Mouse (Mus musculus) ES-E14 (cell line): ENCODE measurements at regions not wholly inside any gene's neighbourhood (a gene's known extent, or its start where the extent isn't known, plus 50 kb on each side); places are given as distances from the start of the nearest gene placed in this dataset.

Source experiments
- DNase-seq: peaks from one replicate; pipeline ENCODE4 v3.0.0-alpha.2; 2013; ENCODE audit warnings: low read depth, low spot score
- H3K27ac ChIP-seq: 2 replicates; pipeline ENCODE4 v1.5.1; 2012; ENCODE audit warnings: low read depth, mild to moderate bottlenecking, low read length, moderate library complexity, mixed read lengths; ENCODE audit not compliant: poor library complexity, insufficient read depth, severe bottlenecking
- H3K36me3 ChIP-seq: 2 replicates; pipeline ENCODE4 v1.6.1; 2012; ENCODE audit warnings: mild to moderate bottlenecking, low read length, moderate library complexity, mixed read lengths; ENCODE audit not compliant: control insufficient read depth, poor library complexity, insufficient read depth, severe bottlenecking
- H3K4me1 ChIP-seq, 2 experiments: fragments of 150-350 bp in 1 of 2; sonication (generic) in 1 of 2; 2 replicates each; pipeline ENCODE4 v1.6.1; 2012; ENCODE audit warnings: low read length in 2 of 2, mild to moderate bottlenecking in 1 of 2, mixed read lengths in 1 of 2; ENCODE audit not compliant: control insufficient read depth in 2 of 2, insufficient read depth in 2 of 2, poor library complexity in 1 of 2
- H3K4me3 ChIP-seq, 2 experiments: fragments of 150-350 bp in 1 of 2; sonication (generic) in 1 of 2; 2 replicates each; pipeline ENCODE4 v1.5.1; 2012; ENCODE audit warnings: low read length in 2 of 2, low read depth in 1 of 2, mild to moderate bottlenecking in 1 of 2, mixed read lengths in 1 of 2; ENCODE audit not compliant: insufficient read depth in 1 of 2, poor library complexity in 1 of 2, severe bottlenecking in 1 of 2
- H3K9ac ChIP-seq: 2 replicates; pipeline ENCODE4 v1.6.1; 2012; ENCODE audit warnings: low read depth, mild to moderate bottlenecking, low read length, mixed read lengths; ENCODE audit not compliant: poor library complexity, insufficient read depth, severe bottlenecking
- H3K9me3 ChIP-seq: fragments of 150-350 bp; sonication (generic); 2 replicates; pipeline ENCODE4 v1.6.1; 2012; ENCODE audit warnings: low read depth, mild to moderate bottlenecking, low read length; ENCODE audit not compliant: control insufficient read depth, insufficient read depth
- CHD2 ChIP-seq: IDR thresholded peaks from 2 replicates; pipeline ENCODE4 v1.6.1; 2014; ENCODE audit warnings: mild to moderate bottlenecking, low read depth, low read length, inconsistent platforms
- HCFC1 ChIP-seq: IDR thresholded peaks from 2 replicates; pipeline ENCODE4 v1.6.1; 2012; ENCODE audit warnings: low read length, inconsistent platforms, borderline replicate concordance; ENCODE audit not compliant: insufficient read depth
- MAFK ChIP-seq: IDR thresholded peaks from 2 replicates; pipeline ENCODE4 v1.6.1; 2014; ENCODE audit warnings: mild to moderate bottlenecking, low read depth, low read length, inconsistent platforms; ENCODE audit not compliant: insufficient read depth
- ZC3H11A ChIP-seq: IDR thresholded peaks from 2 replicates; pipeline ENCODE4 v1.6.1; 2012; ENCODE audit warnings: low read depth, mild to moderate bottlenecking, inconsistent platforms, low read length, borderline replicate concordance
- ZNF384 ChIP-seq: IDR thresholded peaks from 2 replicates; pipeline ENCODE4 v1.6.1; 2012; ENCODE audit warnings: low read depth, low read length, inconsistent platforms
- in situ Hi-C, 2 experiments: fragments of 600-800 bp; cut with MboI; formaldehyde crosslinking; loops; one replicate each; pipeline ENCODE4 v1.15.1; 2025; ENCODE audit warnings: low sequenced_read_pairs in 2 of 2, inconsistent platforms in 1 of 2; ENCODE audit not compliant: unreplicated experiment in 2 of 2

DNA sequence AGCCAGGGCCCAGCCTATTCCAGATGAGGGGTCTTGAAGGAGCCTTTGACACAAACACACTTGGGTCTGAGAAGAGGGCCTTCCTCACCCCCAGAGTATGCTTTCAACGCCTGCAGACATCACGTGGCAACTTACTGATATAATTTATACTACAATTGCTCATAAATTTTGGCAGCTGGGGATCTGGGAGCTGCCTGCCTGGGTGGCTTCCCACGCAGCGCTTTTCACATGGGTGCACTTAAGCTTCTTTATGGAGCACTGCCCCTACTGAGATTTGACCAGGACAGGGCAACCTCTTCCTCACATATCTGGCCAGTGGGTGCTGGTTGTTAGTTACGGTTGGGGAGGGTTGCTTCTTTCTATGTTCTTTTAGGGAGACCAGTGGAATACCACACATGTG is 61.6 kb downstream of the Spesp1 start:
- Histone ChIP-seq H3K4me1 (peaks cover 12 to 21% of the 10 kb centered on the region in 2 experiments), H3K36me3 (no peaks in the 10 kb centered on the region), H3K9me3 (no peaks in the 10 kb centered on the region), H3K9ac (no peak overlapping the region), H3K27ac (no peak overlapping the region), H3K4me3 (no peak overlapping the region)
- no peak for DNase-seq
- TF ChIP-seq ZC3H11A (no peak), ZNF384 (no peak), HCFC1 (no peak), MAFK (no peak), CHD2 (no peak)
- in situ Hi-C loops: no loop called here

DNA sequence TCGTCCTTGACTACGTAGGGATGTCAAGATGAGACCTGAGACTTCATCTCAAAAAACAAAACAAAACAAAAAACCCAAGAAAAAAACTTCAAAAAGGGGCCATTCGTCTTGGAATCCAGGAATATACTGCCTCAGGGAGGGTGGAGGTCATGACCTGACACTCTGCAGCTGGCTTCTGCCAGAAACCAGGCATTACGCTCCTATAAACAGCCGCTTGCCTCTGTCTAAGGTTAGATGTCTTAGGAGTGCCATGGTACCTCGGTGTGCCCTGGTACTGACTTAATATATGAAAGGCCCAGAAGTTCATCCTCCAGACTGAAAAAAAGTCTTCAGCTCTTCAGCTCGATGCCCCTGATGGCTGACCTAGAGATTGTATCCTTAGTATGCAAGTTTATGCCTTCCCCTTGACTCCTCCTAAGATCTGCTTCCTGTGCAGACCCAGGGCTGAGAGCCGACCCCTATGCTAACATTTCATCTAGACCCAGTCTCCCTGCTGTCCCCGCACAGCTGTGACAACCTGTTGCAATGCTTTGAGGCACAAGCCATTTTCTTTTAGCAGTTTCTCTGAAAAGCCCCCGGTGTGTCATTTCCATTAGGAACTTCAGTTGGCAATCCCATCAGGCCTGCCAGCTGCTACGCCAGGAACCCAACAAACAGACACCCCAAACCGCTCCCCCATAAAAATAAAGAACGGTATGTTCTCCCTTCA is 66.7 kb downstream of the Spesp1 start:
- no peaks in the 10 kb centered on the region for H3K9me3 ChIP-seq
- no peak for DNase-seq
- in situ Hi-C loops: no loop called here
- H3K36me3 ChIP-seq: no peaks in the 10 kb centered on the region
- H3K4me1 ChIP-seq: peaks cover 5 to 7% of the 10 kb centered on the region in 2 experiments; a peak in 3 of 4 replicates
- H3K27ac ChIP-seq: no peak overlapping the region
- no peak overlapping the region for H3K4me3 ChIP-seq
- H3K9ac ChIP-seq: no peak overlapping the region
- no peak for TF ChIP-seq HCFC1
- TF ChIP-seq ZC3H11A: no peak
- TF ChIP-seq CHD2: no peak
- TF ChIP-seq MAFK: no peak
- no peak for TF ChIP-seq ZNF384

DNA sequence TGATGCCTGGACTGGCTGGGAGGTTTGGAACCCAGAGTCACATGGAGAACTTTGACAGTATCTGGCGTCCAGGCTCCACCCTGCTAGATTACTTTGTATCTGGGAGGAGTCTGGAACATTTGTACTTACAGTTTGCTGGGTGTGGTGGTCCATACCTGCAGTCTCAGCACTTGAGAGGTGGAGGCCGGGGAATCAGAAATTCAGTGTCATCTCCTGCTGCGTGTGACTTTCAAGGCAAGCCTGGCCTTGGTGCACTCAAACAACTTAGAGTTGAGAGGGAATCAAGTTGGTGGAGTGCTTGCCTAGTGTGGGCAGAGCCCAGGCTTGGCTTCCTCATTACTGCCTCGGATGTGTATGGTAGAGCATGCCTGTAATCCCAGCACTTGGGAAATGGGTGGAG is 67.5 kb downstream of the Spesp1 start:
- no peak overlapping the region for H3K9ac ChIP-seq
- no peaks in the 10 kb centered on the region for H3K9me3 ChIP-seq
- no peak overlapping the region for H3K4me3 ChIP-seq
- DNase-seq: no peak
- H3K27ac ChIP-seq: no peak overlapping the region
- peaks cover 5 to 7% of the 10 kb centered on the region in 2 experiments; a peak in 3 of 4 replicates for H3K4me1 ChIP-seq
- in situ Hi-C loops: no loop called here
- no peak for TF ChIP-seq CHD2
- no peak for TF ChIP-seq ZNF384
- no peak for TF ChIP-seq HCFC1
- TF ChIP-seq ZC3H11A: no peak
- TF ChIP-seq MAFK: no peak
- H3K36me3 ChIP-seq: no peaks in the 10 kb centered on the region

DNA sequence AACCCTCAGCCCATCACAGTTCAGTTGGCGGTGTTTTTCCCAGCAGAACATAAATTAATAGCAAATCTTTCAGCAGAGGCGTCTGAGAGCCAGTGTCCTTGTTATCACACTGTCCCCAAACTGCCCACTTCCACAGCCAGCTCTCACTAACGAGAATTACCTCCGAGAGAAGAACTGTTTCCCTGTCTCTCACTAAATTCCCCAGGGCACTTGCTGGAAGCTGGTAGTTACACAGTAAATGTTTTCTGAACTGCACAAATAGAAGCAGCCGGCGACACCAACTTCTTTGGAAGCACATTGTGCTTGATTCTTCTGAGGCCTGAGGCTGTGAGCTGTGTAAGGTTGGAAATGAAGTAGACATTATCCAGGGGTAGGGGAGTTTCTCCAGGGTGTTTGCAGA is 69.4 kb downstream of the Spesp1 start:
- Histone ChIP-seq H3K4me1 (peaks cover 5 to 7% of the 10 kb centered on the region in 2 experiments; a peak in 3 of 4 replicates), H3K9me3 (no peaks in the 10 kb centered on the region), H3K27ac (no peak overlapping the region), H3K36me3 (no peaks in the 10 kb centered on the region), H3K9ac (no peak overlapping the region), H3K4me3 (no peak overlapping the region)
- no peak for DNase-seq
- in situ Hi-C loops: no loop called here
- TF ChIP-seq CHD2: no peak
- TF ChIP-seq ZNF384: no peak
- TF ChIP-seq HCFC1: no peak
- no peak for TF ChIP-seq MAFK
- TF ChIP-seq ZC3H11A: no peak

DNA sequence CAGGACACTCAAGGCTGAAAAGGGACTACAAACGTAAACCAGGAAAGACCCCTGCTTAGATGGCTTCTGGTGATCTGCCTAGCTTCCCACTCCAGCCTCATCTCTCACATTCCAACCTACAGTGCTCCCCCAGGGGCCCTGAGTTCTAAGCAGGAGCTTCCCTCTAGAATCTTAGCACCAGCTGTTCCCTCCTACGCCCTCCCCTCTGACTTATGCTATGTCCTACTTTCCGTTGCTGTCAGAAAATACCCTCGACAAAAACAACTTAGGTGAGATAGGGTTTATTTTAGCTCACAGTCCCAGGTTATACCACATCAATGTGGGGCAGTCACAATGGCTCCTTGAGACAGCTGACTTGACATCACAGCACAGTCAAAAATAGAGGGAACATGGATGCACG is 71.2 kb downstream of the Spesp1 start:
- DNase-seq: no peak
- Histone ChIP-seq H3K4me3 (no peak overlapping the region), H3K36me3 (no peaks in the 10 kb centered on the region), H3K9me3 (no peaks in the 10 kb centered on the region), H3K27ac (no peak overlapping the region), H3K9ac (no peak overlapping the region), H3K4me1 (peaks cover 5 to 7% of the 10 kb centered on the region in 2 experiments; a peak in 3 of 4 replicates)
- TF ChIP-seq ZC3H11A: no peak
- no peak for TF ChIP-seq ZNF384
- TF ChIP-seq MAFK: no peak
- no peak for TF ChIP-seq HCFC1
- no peak for TF ChIP-seq CHD2
- in situ Hi-C loops: no loop called here
